Mouse (Mus musculus) midbrain, embryonic 13.5 days (tissue): Measurements from ENCODE around the gene Ceacam15. TPM values are rescaled to one million over a fixed set of nuclear protein-coding genes. Genes with fewer than 3 reads are reported as not detected.

Source experiments
- ATAC-seq: fragments of 200-750 bp; cut with Nextera tagmentation; 2 replicates; pipeline ENCODE4 v1.8.0; 2017; ENCODE audit warnings: mild to moderate bottlenecking, moderate TSS enrichment, moderate library complexity
- H3K27ac ChIP-seq: fragments of 300-500 bp; sonication (generic); 2 replicates; pipeline ENCODE4 v1.5.1; 2015; ENCODE audit warnings: inconsistent platforms, mild to moderate bottlenecking, moderate library complexity
- H3K27me3 ChIP-seq: fragments of 300-500 bp; sonication (generic); 2 replicates; pipeline ENCODE4 v1.6.1; 2015; ENCODE audit warnings: mild to moderate bottlenecking, inconsistent platforms
- H3K36me3 ChIP-seq: fragments of 300-500 bp; sonication (generic); 2 replicates; pipeline ENCODE4 v1.6.1; 2015; ENCODE audit warnings: mild to moderate bottlenecking, inconsistent platforms
- H3K4me1 ChIP-seq: fragments of 300-500 bp; sonication (generic); replicated peaks from 2 replicates; pipeline ENCODE4 v1.6.1; 2015; ENCODE audit warnings: inconsistent platforms
- H3K4me2 ChIP-seq: fragments of 300-500 bp; sonication (generic); replicated peaks from 2 replicates; pipeline ENCODE4 v1.6.1; 2015; ENCODE audit warnings: moderate library complexity, mild to moderate bottlenecking, inconsistent platforms
- H3K4me3 ChIP-seq: fragments of 300-500 bp; sonication (generic); replicated peaks from 2 replicates; pipeline ENCODE4 v1.5.1; 2015; ENCODE audit warnings: mild to moderate bottlenecking, inconsistent platforms
- H3K9ac ChIP-seq: fragments of 300-500 bp; sonication (generic); replicated peaks from 2 replicates; pipeline ENCODE4 v1.6.1; 2015; ENCODE audit warnings: mild to moderate bottlenecking, inconsistent platforms
- H3K9me3 ChIP-seq: fragments of 300-500 bp; sonication (generic); 2 replicates; pipeline ENCODE4 v1.6.1; 2016; ENCODE audit warnings: mild to moderate bottlenecking, inconsistent platforms
- WGBS: fragments of 180-500 bp; shearing (Covaris S2); methylation state at CpG from one replicate; pipeline ENCODE4 v1.1.7; 2015; 5-methylcytosine and 5-hydroxymethylcytosine counted together
- polyA plus RNA-seq: library from polyadenylated mRNA; unstranded; fragments of >200 nt; fragmentation: Nextera tagmentation; extraction: Ambion mirVana; gene quantifications from 2 replicates; pipeline ENCODE4 v1.2.1, GENCODE M21; 2015

Ceacam15 gene
- polyA plus RNA-seq, 1 experiment from 2014 or later, result not detected

DNA sequence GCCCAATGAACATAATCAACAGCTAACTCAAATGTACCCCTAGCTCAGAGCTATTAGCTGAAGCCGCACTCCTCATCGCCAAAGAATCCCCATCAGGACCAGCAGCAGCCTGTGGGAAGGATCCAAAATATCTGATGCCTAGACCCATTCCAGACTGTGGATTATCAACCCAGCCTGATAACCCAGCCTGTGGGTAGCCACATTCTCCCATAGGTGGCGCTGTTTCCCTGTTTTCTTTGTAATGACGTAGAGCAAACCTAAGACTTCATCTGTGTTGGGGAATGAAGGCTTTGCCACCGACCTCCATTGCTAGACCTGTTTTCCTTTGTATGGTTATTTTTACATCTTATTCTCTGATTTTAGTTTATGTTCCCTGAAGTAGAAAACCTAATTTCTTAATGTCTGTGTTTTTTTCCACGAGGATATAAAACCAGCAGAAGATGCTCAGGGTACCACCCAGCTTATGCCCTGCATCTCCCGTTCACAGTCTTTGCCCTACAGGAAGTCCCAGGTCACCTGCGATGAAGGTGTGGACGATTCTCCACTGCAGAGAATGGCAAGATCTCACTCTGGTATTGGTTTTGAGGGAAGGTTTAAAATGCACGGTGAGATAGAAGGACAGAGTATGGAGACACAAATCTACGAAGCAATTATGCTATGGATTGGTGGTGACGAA lies 47.3 kb downstream of the Ceacam15 start:
- 37% methylated on average over 12 of the region's 12 CpGs for WGBS
- Histone ChIP-seq H3K4me2 (no peak overlapping the region), H3K4me3 (no peak overlapping the region)

DNA sequence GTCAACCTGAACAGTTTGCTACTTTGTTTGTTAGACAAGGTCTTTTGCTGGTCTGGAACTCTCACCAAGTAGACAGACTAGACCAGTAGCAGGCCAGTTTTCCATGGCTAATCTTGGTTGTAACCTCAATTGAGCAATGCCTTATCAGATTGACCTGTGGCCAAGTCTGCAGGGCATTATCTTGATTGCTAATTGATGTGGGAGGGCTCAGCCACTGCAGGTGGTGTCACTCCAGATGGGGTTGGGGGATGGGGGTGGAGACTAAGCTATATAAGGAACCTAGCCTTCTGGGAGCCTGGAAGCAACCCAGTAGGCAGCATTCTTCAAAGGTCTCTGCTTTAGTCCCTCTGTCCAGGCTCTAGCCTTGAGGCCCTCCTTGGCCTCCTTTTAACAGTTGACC lies 51.8 kb downstream of the Ceacam15 start:
- peaks cover 5% of the 10 kb centered on the region; the same call in 1 of the 2 replicates for H3K27me3 ChIP-seq
- ATAC-seq, result no peak
- H3K27ac ChIP-seq, result no peak overlapping the region
- no peak overlapping the region for H3K9ac ChIP-seq
- H3K4me1 ChIP-seq, result peaks cover 6% of the 10 kb centered on the region; the same call in 1 of the 2 replicates
- H3K4me2 ChIP-seq, result no peak overlapping the region
- H3K4me3 ChIP-seq, result no peak overlapping the region
- no peaks in the 10 kb centered on the region for H3K9me3 ChIP-seq
- H3K36me3 ChIP-seq, result no peaks in the 10 kb centered on the region

More for the DNA sequence above, 47.3 kb downstream of the Ceacam15 start:
- Histone ChIP-seq H3K27ac (no peak overlapping the region), H3K27me3 (no peaks in the 10 kb centered on the region), H3K9me3 (no peaks in the 10 kb centered on the region), H3K9ac (no peak overlapping the region), H3K36me3 (no peaks in the 10 kb centered on the region), H3K4me1 (no peaks in the 10 kb centered on the region)
- peak; percentile 86 for ATAC-seq

DNA sequence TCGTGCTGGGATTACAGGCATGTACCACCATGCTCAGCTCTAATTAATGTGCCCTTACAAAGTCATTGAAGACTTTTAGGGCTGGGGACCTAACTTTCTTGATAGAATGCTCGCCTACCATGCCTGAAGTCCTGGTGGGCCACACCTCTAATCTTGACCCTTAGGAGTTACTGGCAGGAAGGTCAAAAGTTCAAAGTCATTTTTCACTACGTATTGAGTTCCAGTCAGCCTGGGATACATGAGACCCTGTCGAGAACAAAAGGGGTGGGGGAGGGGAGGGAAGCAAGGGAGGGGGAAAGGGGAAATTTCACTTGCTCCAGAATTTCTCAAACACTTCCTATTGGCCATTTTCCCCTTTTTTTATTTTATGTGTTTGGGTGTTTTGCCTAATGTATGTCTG lies 52.4 kb downstream of the Ceacam15 start:
- no peaks in the 10 kb centered on the region for H3K9me3 ChIP-seq
- no peak overlapping the region for H3K9ac ChIP-seq
- no peak for ATAC-seq
- H3K27ac ChIP-seq, result no peak overlapping the region
- no peak overlapping the region for H3K4me3 ChIP-seq
- H3K4me2 ChIP-seq, result no peak overlapping the region
- H3K27me3 ChIP-seq, result peaks cover 9% of the 10 kb centered on the region; the same call in 1 of the 2 replicates
- 62% methylated on average over 4 of the region's 4 CpGs for WGBS
- H3K4me1 ChIP-seq, result peaks cover 11% of the 10 kb centered on the region; the same call in 1 of the 2 replicates
- no peaks in the 10 kb centered on the region for H3K36me3 ChIP-seq

Other genes with a start within 250 kb of the Ceacam15 start
- gene Tmem160, start 222.9 kb downstream of the Ceacam15 start, polyA plus RNA-seq, result 48.1 and 59.4 TPM in 2 replicates
- gene Npas1, start 198.0 kb downstream of the Ceacam15 start, polyA plus RNA-seq, result 2.3 and 3.3 TPM in 2 replicates
- gene Arhgap35, start 60.7 kb downstream of the Ceacam15 start, polyA plus RNA-seq, result 32.4 and 34.0 TPM in 2 replicates
- 0.14 TPM in 1 of 2 replicates, not detected in the other for gene Ceacam9, start 46.2 kb upstream of the Ceacam15 start, polyA plus RNA-seq
- 360 and 361 TPM in 2 replicates for gene Ap2s1, start 62.7 kb upstream of the Ceacam15 start, polyA plus RNA-seq
- 13.8 and 14.9 TPM in 2 replicates for gene Slc1a5, start 105.6 kb upstream of the Ceacam15 start, polyA plus RNA-seq
- 184 and 186 TPM in 2 replicates for gene Strn4, start 140.2 kb upstream of the Ceacam15 start, polyA plus RNA-seq
- gene Fkrp, start 141.0 kb upstream of the Ceacam15 start, polyA plus RNA-seq, result 43.9 and 46.1 TPM in 2 replicates
- 6.4 and 6.6 TPM in 2 replicates for gene Prkd2, start 167.2 kb upstream of the Ceacam15 start, polyA plus RNA-seq
- 2.8 and 2.9 TPM in 2 replicates for gene Dact3, start 199.6 kb upstream of the Ceacam15 start, polyA plus RNA-seq
- 23.4 and 30.8 TPM in 2 replicates for gene Gng8, start 216.1 kb upstream of the Ceacam15 start, polyA plus RNA-seq
- gene Ptgir, start 230.8 kb upstream of the Ceacam15 start, polyA plus RNA-seq, result 0.41 and 0.54 TPM in 2 replicates
- 297 and 325 TPM in 2 replicates for gene Calm3, start 248.4 kb upstream of the Ceacam15 start, polyA plus RNA-seq